Comparison of ENCODE assay signal across 13 mouse cellular contexts in the genomic region with DNA sequence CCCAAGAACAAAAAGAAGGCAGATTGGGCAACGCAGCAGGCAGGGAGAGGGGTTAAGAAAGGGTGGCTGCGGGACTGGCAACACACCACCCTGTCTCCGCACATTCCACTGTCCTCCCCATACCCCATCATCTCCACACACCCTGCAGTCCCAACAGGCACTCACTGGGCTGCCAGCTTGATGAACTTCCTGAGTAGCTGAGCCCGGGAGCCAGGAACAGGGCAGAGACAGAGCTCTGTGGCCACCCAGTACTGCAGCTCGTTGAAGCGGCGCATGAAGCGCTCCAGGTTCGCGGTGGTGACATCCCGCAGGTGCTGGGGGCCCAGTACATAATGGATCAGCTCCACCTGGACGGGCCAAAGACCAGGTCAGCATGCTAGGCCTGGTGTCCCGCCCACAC. TPM values are rescaled to one million over a fixed set of nuclear protein-coding genes. Genes with fewer than 3 reads are reported as not detected.
A peak's percentile ranks its signal among the peaks of the same experiment; 100 is the strongest.
DNase-seq lines count a peak whose midpoint lies in the region; ATAC-seq lines count a peak whose summit lies in the region.
"Had no signal": no experiment of that assay in that cellular context is flagged by ENCODE, and none has a peak within 500 bp of the region (broad histone marks: within the 10 kb centered on the region; RNA-seq: fewer than 3 reads in every experiment).

No protein-coding gene starts in this region.

- peaks cover 42% of the 10 kb centered on the region for H3K36me3 ChIP-seq in heart, embryonic 12.5 days
- H3K36me3 ChIP-seq in lung, embryonic 16.5 days (ENCODE audit: control insufficient read depth, insufficient read depth, low read length): peaks cover 3% of the 10 kb centered on the region; the same call in 1 of the 2 replicates
- no peaks in the 10 kb centered on the region for H3K36me3 ChIP-seq in hindbrain, embryonic 14.5 days (replicated peaks; ENCODE audit: control insufficient read depth, insufficient read depth)

- no peaks in the 10 kb centered on the region for H3K27me3 ChIP-seq in heart, embryonic 12.5 days (replicated peaks)
- no peaks in the 10 kb centered on the region for H3K27me3 ChIP-seq in lung, embryonic 16.5 days (ENCODE audit: control insufficient read depth, insufficient read depth, low read depth, low read length)
- no peaks in the 10 kb centered on the region for H3K27me3 ChIP-seq in hindbrain, embryonic 14.5 days (ENCODE audit: control insufficient read depth, insufficient read depth, low read length)
- H3K27me3 ChIP-seq: Patski had no signal

- no peak overlapping the region; the same call in 1 of the 2 replicates for H3K4me2 ChIP-seq in heart, embryonic 12.5 days
- H3K4me2 ChIP-seq in lung, embryonic 16.5 days (ENCODE audit: low read depth, low read length): no peak overlapping the region
- H3K4me2 ChIP-seq in hindbrain, embryonic 14.5 days (replicated peaks): no peak overlapping the region

- peaks cover 74% of the 10 kb centered on the region for H3K4me1 ChIP-seq in heart, embryonic 12.5 days (replicated peaks)
- H3K4me1 ChIP-seq in lung, embryonic 16.5 days (replicated peaks; ENCODE audit: control insufficient read depth, insufficient read depth, low read length): peaks cover 14% of the 10 kb centered on the region
- peaks cover 20% of the 10 kb centered on the region for H3K4me1 ChIP-seq in hindbrain, embryonic 14.5 days (replicated peaks; ENCODE audit: control insufficient read depth, insufficient read depth, low read length)

- no peak for DNase-seq in heart, adult 8-10 months (ENCODE audit: low spot score)
- no peak for DNase-seq in lung, adult 18-20 months
- no peak for DNase-seq in hindbrain, embryonic 14.5 days (ENCODE audit: low spot score)
- peak; percentile 54 for DNase-seq in thymus, postnatal 0 days (ENCODE audit: low spot score)
- no peak for DNase-seq in right cerebral cortex, postnatal 25 days
- no peak for DNase-seq in cerebellum, adult 11 months
- DNase-seq: adrenal gland, adult 8-10 months; cerebellum, adult 11-12 months; embryo, embryonic 11 days; kidney, postnatal 14 days had no signal

- no peak overlapping the region for H3K4me3 ChIP-seq in heart, embryonic 12.5 days
- H3K4me3 ChIP-seq in lung, embryonic 16.5 days (ENCODE audit: low read length): no peak overlapping the region
- H3K4me3 ChIP-seq in hindbrain, embryonic 14.5 days (replicated peaks; ENCODE audit: low read length): no peak overlapping the region

- H3K9me3 ChIP-seq in heart, embryonic 12.5 days (replicated peaks): no peaks in the 10 kb centered on the region
- H3K9me3 ChIP-seq in lung, embryonic 16.5 days (ENCODE audit: control insufficient read depth, low read length): no peaks in the 10 kb centered on the region
- no peaks in the 10 kb centered on the region for H3K9me3 ChIP-seq in hindbrain, embryonic 14.5 days (ENCODE audit: control insufficient read depth, low read length)

- WGBS in heart, embryonic 12.5 days: 83% methylated on average over 13 of the region's 13 CpGs
- 77% methylated on average over 13 of the region's 13 CpGs for WGBS in lung, embryonic 16.5 days
- 91% methylated on average over 13 of the region's 13 CpGs for WGBS in hindbrain, embryonic 14.5 days

- ATAC-seq in heart, embryonic 12.5 days (ENCODE audit: insufficient number of reproducible peaks, low FRiP score): no peak
- no peak for ATAC-seq in lung, embryonic 16.5 days (ENCODE audit: low read depth)
- ATAC-seq in hindbrain, embryonic 14.5 days (ENCODE audit: low FRiP score): no peak

- H3K27ac ChIP-seq in heart, embryonic 12.5 days (ENCODE audit: poor library complexity, severe bottlenecking): peak overlapping the region; percentile 77
- peak overlapping the region; percentile 33 for H3K27ac ChIP-seq in lung, embryonic 16.5 days (ENCODE audit: low read length)
- 0 out of 2 replicates have a peak overlapping the region, but pooled peaks have one; percentile 35 for H3K27ac ChIP-seq in hindbrain, embryonic 14.5 days

- H3K9ac ChIP-seq in heart, embryonic 12.5 days: 0 out of 2 replicates have a peak overlapping the region, but pooled peaks have one; percentile 23
- peak overlapping the region; percentile 8; the same call in 1 of the 2 replicates for H3K9ac ChIP-seq in lung, embryonic 16.5 days (ENCODE audit: low read length)
- no peak overlapping the region for H3K9ac ChIP-seq in hindbrain, embryonic 14.5 days

RNA-seq across cellular contexts. Expression of a gene that starts 17.9 kb away (rescaled TPM):
- polyA plus RNA-seq in heart, embryonic 12.5 days (2016; fragmentation: Nextera tagmentation; extraction: Ambion mirVana): 22.0 and 22.9 TPM in 2 replicates
- total RNA-seq in heart, adult 8-10 months (2022): 10 to 100 TPM; 20.5 to 27.4 (median 23.8) TPM
- 20.8 and 22.7 TPM in 2 replicates for polyA plus RNA-seq in lung, embryonic 16.5 days (2015; fragmentation: Nextera tagmentation; extraction: Ambion mirVana)
- 7.3 and 9.6 TPM in 2 replicates for polyA plus RNA-seq in hindbrain, embryonic 14.5 days (2014; fragmentation: Nextera tagmentation; extraction: Ambion mirVana)
- polyA plus RNA-seq in thymus, postnatal 0 days (2015; fragmentation: Nextera tagmentation; extraction: Ambion mirVana): 61.7 and 72.6 TPM in 2 replicates

RNA-seq across cellular contexts. Expression of a gene that starts 18.7 kb away (rescaled TPM):
- 0.14 and 0.15 TPM in 2 replicates for polyA plus RNA-seq in heart, embryonic 12.5 days (2016; fragmentation: Nextera tagmentation; extraction: Ambion mirVana)
- total RNA-seq in heart, adult 8-10 months (2022): 1 to 10 TPM; 1.3 to 2.3 (median 1.7) TPM
- 0.55 and 1.6 TPM in 2 replicates for polyA plus RNA-seq in lung, embryonic 16.5 days (2015; fragmentation: Nextera tagmentation; extraction: Ambion mirVana)
- polyA plus RNA-seq in hindbrain, embryonic 14.5 days (2014; fragmentation: Nextera tagmentation; extraction: Ambion mirVana): 0.20 and 0.31 TPM in 2 replicates
- 159 and 186 TPM in 2 replicates for polyA plus RNA-seq in thymus, postnatal 0 days (2015; fragmentation: Nextera tagmentation; extraction: Ambion mirVana)

RNA-seq across cellular contexts. Expression of a gene that starts 28.5 kb away (rescaled TPM):
- polyA plus RNA-seq in heart, embryonic 12.5 days (2016; fragmentation: Nextera tagmentation; extraction: Ambion mirVana): 52.9 and 55.0 TPM in 2 replicates
- 10 to 100 TPM; 63.6 to 76.6 (median 67.9) TPM for total RNA-seq in heart, adult 8-10 months (2022)
- 46.8 and 49.5 TPM in 2 replicates for polyA plus RNA-seq in lung, embryonic 16.5 days (2015; fragmentation: Nextera tagmentation; extraction: Ambion mirVana)
- polyA plus RNA-seq in hindbrain, embryonic 14.5 days (2014; fragmentation: Nextera tagmentation; extraction: Ambion mirVana): 92.6 and 101 TPM in 2 replicates
- polyA plus RNA-seq in thymus, postnatal 0 days (2015; fragmentation: Nextera tagmentation; extraction: Ambion mirVana): 44.5 and 48.3 TPM in 2 replicates

RNA-seq across cellular contexts. Expression of a gene that starts 44.2 kb away (rescaled TPM):
- polyA plus RNA-seq in heart, embryonic 12.5 days (2016; fragmentation: Nextera tagmentation; extraction: Ambion mirVana): 21.5 and 23.7 TPM in 2 replicates
- 10 to 100 TPM; 13.4 to 17.9 (median 15.3) TPM for total RNA-seq in heart, adult 8-10 months (2022)
- polyA plus RNA-seq in lung, embryonic 16.5 days (2015; fragmentation: Nextera tagmentation; extraction: Ambion mirVana): 20.5 and 25.2 TPM in 2 replicates
- polyA plus RNA-seq in hindbrain, embryonic 14.5 days (2014; fragmentation: Nextera tagmentation; extraction: Ambion mirVana): 42.1 and 45.6 TPM in 2 replicates
- 31.1 and 31.7 TPM in 2 replicates for polyA plus RNA-seq in thymus, postnatal 0 days (2015; fragmentation: Nextera tagmentation; extraction: Ambion mirVana)

Comparison
In these comparisons a context has a peak if more than half of its experiments do, and no peak if none do; other contexts are left out.
1. RNA of a gene that starts 18.7 kb away (polyA plus RNA-seq): 159 to 186 TPM in thymus, postnatal 0 days; 0.55 to 1.6 TPM in lung, embryonic 16.5 days, 0.20 to 0.31 TPM in hindbrain, embryonic 14.5 days and 0.14 to 0.15 TPM in heart, embryonic 12.5 days; every median in the first group is over 10 times any median in the second.
2. Peak in every context shown above with its lines, with median percentiles within 50 percentile points of each other: H3K27ac ChIP-seq.